Mouse (Mus musculus): Measurements from ENCODE around the gene Ucn2. TPM values are rescaled to one million over a fixed set of nuclear protein-coding genes. Genes with fewer than 3 reads are reported as not detected.

Ucn2 gene
- polyA plus RNA-seq, 1 experiment from 2014 or later, result not detected

DNA sequence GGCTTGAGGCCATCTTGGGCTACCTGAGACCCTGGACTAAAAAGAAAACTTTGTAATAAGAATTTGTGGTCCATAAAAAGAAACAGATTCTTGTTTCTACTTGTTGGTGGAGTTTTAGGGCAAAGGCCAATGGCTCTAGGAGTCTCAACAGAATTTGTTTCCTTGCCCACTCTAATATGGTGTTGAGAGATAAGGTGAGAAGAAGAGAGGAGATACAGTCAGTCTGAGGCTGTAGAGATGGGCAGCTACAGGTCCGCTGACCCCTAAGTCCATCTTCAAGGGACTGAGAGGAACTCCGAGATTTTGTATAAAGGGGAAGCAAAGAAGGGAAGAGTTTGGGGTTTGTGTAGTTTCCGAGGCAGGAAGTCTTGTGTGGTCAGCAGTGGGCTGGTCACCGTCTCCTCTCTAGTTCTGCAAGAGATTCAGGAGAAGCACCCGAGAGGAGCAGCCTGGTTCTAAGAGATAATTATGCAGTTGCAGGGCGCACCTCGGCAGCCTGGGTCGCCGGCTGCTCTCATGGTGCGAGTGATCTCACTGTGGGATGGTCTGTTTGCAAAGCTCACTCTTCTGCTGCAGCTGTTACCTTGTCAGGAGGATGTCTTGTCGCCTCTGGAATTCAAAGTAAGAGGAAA, 31.3 kb downstream of the Ucn2 start:
- no peak overlapping the region for H3K9ac ChIP-seq (ENCODE audit: low read depth, low read length)
- no peaks in the 10 kb centered on the region for H3K4me1 ChIP-seq (replicated peaks; ENCODE audit: control insufficient read depth, insufficient read depth, low read length)
- 69% methylated on average over 11 of the region's 11 CpGs for WGBS
- H3K27me3 ChIP-seq (ENCODE audit: control insufficient read depth, insufficient read depth, low read length), result no peaks in the 10 kb centered on the region
- no peak overlapping the region for H3K4me2 ChIP-seq (replicated peaks; ENCODE audit: low read depth, low read length)
- H3K27ac ChIP-seq (ENCODE audit: low read depth, low read length), result no peak overlapping the region
- ATAC-seq (ENCODE audit: low FRiP score) (no peak), DNase-seq (ENCODE audit: low spot score) (no peak)
- H3K9me3 ChIP-seq (ENCODE audit: control insufficient read depth, low read length), result no peaks in the 10 kb centered on the region
- H3K36me3 ChIP-seq (ENCODE audit: control insufficient read depth, insufficient read depth, low read length), result no peaks in the 10 kb centered on the region
- no peak overlapping the region for H3K4me3 ChIP-seq (ENCODE audit: low read depth, low read length)

DNA sequence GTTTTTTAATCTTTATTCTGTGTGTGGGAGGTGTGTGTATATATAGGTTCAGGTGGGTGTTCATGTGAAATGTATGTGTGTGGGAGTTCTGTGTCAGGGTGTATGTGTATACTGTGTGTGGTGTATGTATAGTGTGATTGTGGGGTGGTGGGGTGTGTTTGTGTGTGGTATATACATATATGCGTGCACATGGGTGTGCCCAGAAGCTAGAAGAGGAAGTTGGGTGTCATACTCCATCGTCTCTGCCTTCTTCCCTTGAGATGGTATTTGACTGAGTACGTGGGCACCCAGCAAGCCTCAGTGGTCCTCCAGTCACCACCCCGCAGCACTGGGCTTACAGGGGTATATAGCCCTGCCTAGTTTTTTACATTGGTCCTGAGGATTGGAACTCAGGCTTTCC, 35.6 kb downstream of the Ucn2 start:
- 94% methylated on average over 4 of the region's 4 CpGs for WGBS
- Histone ChIP-seq H3K4me2 (replicated peaks; ENCODE audit: low read depth, low read length) (no peak overlapping the region), H3K9me3 (ENCODE audit: control insufficient read depth, low read length) (no peaks in the 10 kb centered on the region), H3K4me1 (replicated peaks; ENCODE audit: control insufficient read depth, insufficient read depth, low read length) (no peaks in the 10 kb centered on the region), H3K27ac (ENCODE audit: low read depth, low read length) (no peak overlapping the region), H3K9ac (ENCODE audit: low read depth, low read length) (no peak overlapping the region), H3K36me3 (ENCODE audit: control insufficient read depth, insufficient read depth, low read length) (no peaks in the 10 kb centered on the region), H3K27me3 (ENCODE audit: control insufficient read depth, insufficient read depth, low read length) (no peaks in the 10 kb centered on the region), H3K4me3 (ENCODE audit: low read depth, low read length) (no peak overlapping the region)
- DNase-seq (ENCODE audit: low spot score) (no peak), ATAC-seq (ENCODE audit: low FRiP score) (no peak)

GRCm38 (mm10) chr9:109022866-109023685, 37.3 kb downstream of the Ucn2 start:
- H3K27ac ChIP-seq (ENCODE audit: low read depth, low read length), result no peak overlapping the region
- no peaks in the 10 kb centered on the region for H3K27me3 ChIP-seq (ENCODE audit: control insufficient read depth, insufficient read depth, low read length)
- no peaks in the 10 kb centered on the region for H3K36me3 ChIP-seq (ENCODE audit: control insufficient read depth, insufficient read depth, low read length)
- no peak overlapping the region for H3K4me3 ChIP-seq (ENCODE audit: low read depth, low read length)
- H3K9me3 ChIP-seq (ENCODE audit: control insufficient read depth, low read length), result no peaks in the 10 kb centered on the region
- H3K9ac ChIP-seq (ENCODE audit: low read depth, low read length), result no peak overlapping the region
- no peak overlapping the region for H3K4me2 ChIP-seq (replicated peaks; ENCODE audit: low read depth, low read length)
- 93% methylated on average over 17 of the region's 17 CpGs for WGBS
- DNase-seq (ENCODE audit: low spot score) (no peak), ATAC-seq (ENCODE audit: low FRiP score) (no peak)
- no peaks in the 10 kb centered on the region for H3K4me1 ChIP-seq (replicated peaks; ENCODE audit: control insufficient read depth, insufficient read depth, low read length)

- Histone ChIP-seq H3K9me3 (ENCODE audit: control insufficient read depth, low read length) (no peaks in the 10 kb centered on the region), H3K27me3 (ENCODE audit: control insufficient read depth, insufficient read depth, low read length) (no peaks in the 10 kb centered on the region), H3K4me3 (ENCODE audit: low read depth, low read length) (no peak overlapping the region), H3K4me1 (replicated peaks; ENCODE audit: control insufficient read depth, insufficient read depth, low read length) (no peaks in the 10 kb centered on the region), H3K9ac (ENCODE audit: low read depth, low read length) (no peak overlapping the region), H3K27ac (ENCODE audit: low read depth, low read length) (no peak overlapping the region), H3K4me2 (replicated peaks; ENCODE audit: low read depth, low read length) (no peak overlapping the region), H3K36me3 (ENCODE audit: control insufficient read depth, insufficient read depth, low read length) (no peaks in the 10 kb centered on the region)
- DNase-seq (ENCODE audit: low spot score) (no peak), ATAC-seq (ENCODE audit: low FRiP score) (no peak)
- 92% methylated on average over 8 of the region's 8 CpGs for WGBS
Observed at GRCm38 (mm10) chr9:109027521-109027920, 41.7 kb downstream of the Ucn2 start.

- DNase-seq (ENCODE audit: low spot score) (no peak), ATAC-seq (ENCODE audit: low FRiP score) (no peak)
- no peak overlapping the region for H3K4me3 ChIP-seq (ENCODE audit: low read depth, low read length)
- no peaks in the 10 kb centered on the region for H3K27me3 ChIP-seq (ENCODE audit: control insufficient read depth, insufficient read depth, low read length)
- H3K9me3 ChIP-seq (ENCODE audit: control insufficient read depth, low read length), result no peaks in the 10 kb centered on the region
- no peaks in the 10 kb centered on the region for H3K36me3 ChIP-seq (ENCODE audit: control insufficient read depth, insufficient read depth, low read length)
- H3K4me2 ChIP-seq (replicated peaks; ENCODE audit: low read depth, low read length), result no peak overlapping the region
- no peak overlapping the region for H3K9ac ChIP-seq (ENCODE audit: low read depth, low read length)
- H3K27ac ChIP-seq (ENCODE audit: low read depth, low read length), result no peak overlapping the region
- H3K4me1 ChIP-seq (replicated peaks; ENCODE audit: control insufficient read depth, insufficient read depth, low read length), result no peaks in the 10 kb centered on the region
- 80% methylated on average over 3 of the region's 3 CpGs for WGBS
Observed at GRCm38 (mm10) chr9:109028421-109028820, 42.6 kb downstream of the Ucn2 start.

GRCm38 (mm10) chr9:109028919-109029318, 43.1 kb downstream of the Ucn2 start:
- no peaks in the 10 kb centered on the region for H3K36me3 ChIP-seq (ENCODE audit: control insufficient read depth, insufficient read depth, low read length)
- no peak for DNase-seq (ENCODE audit: low spot score)
- no peak overlapping the region for H3K27ac ChIP-seq (ENCODE audit: low read depth, low read length)
- no peak overlapping the region for H3K4me3 ChIP-seq (ENCODE audit: low read depth, low read length)
- H3K9ac ChIP-seq (ENCODE audit: low read depth, low read length), result no peak overlapping the region
- H3K4me1 ChIP-seq (replicated peaks; ENCODE audit: control insufficient read depth, insufficient read depth, low read length), result no peaks in the 10 kb centered on the region
- no peak overlapping the region for H3K4me2 ChIP-seq (replicated peaks; ENCODE audit: low read depth, low read length)
- H3K9me3 ChIP-seq (ENCODE audit: control insufficient read depth, low read length), result no peaks in the 10 kb centered on the region
- ATAC-seq (ENCODE audit: low FRiP score), result no peak
- no peaks in the 10 kb centered on the region for H3K27me3 ChIP-seq (ENCODE audit: control insufficient read depth, insufficient read depth, low read length)
- 86% methylated on average over 5 of the region's 5 CpGs for WGBS

GRCm38 (mm10) chr9:109030312-109030711, 44.5 kb downstream of the Ucn2 start:
- Histone ChIP-seq H3K9me3 (ENCODE audit: control insufficient read depth, low read length) (no peaks in the 10 kb centered on the region), H3K4me3 (ENCODE audit: low read depth, low read length) (no peak overlapping the region), H3K4me2 (replicated peaks; ENCODE audit: low read depth, low read length) (no peak overlapping the region), H3K36me3 (ENCODE audit: control insufficient read depth, insufficient read depth, low read length) (no peaks in the 10 kb centered on the region), H3K27ac (ENCODE audit: low read depth, low read length) (no peak overlapping the region), H3K9ac (ENCODE audit: low read depth, low read length) (no peak overlapping the region), H3K27me3 (ENCODE audit: control insufficient read depth, insufficient read depth, low read length) (no peaks in the 10 kb centered on the region), H3K4me1 (replicated peaks; ENCODE audit: control insufficient read depth, insufficient read depth, low read length) (no peaks in the 10 kb centered on the region)
- DNase-seq (ENCODE audit: low spot score), result no peak
- WGBS, result 80% methylated on average over 3 of the region's 3 CpGs
- ATAC-seq (ENCODE audit: low FRiP score), result no peak

DNA sequence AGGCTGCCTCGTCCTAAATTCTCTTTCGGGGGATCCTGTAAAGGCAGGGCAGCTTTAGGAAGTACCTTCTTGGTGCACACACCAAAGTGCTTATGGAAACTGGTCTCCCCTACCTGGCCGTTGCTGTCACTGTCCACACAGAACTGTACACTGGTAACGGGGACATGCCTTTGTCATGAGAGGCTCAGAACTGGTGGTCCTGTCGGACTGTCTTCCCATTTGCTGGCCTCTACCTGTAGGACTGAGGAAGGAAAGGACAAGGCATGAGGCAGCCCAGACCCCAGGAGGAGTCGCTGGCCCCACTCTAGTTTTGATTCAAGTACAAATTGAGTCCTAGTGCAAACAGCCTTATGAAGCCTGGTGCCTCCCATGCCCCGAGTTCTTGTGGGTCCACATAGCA, 45.2 kb downstream of the Ucn2 start:
- Histone ChIP-seq H3K9ac (ENCODE audit: low read depth, low read length) (no peak overlapping the region), H3K4me3 (ENCODE audit: low read depth, low read length) (no peak overlapping the region), H3K4me2 (replicated peaks; ENCODE audit: low read depth, low read length) (no peak overlapping the region), H3K9me3 (ENCODE audit: control insufficient read depth, low read length) (no peaks in the 10 kb centered on the region), H3K4me1 (replicated peaks; ENCODE audit: control insufficient read depth, insufficient read depth, low read length) (no peaks in the 10 kb centered on the region), H3K36me3 (ENCODE audit: control insufficient read depth, insufficient read depth, low read length) (no peaks in the 10 kb centered on the region), H3K27me3 (ENCODE audit: control insufficient read depth, insufficient read depth, low read length) (no peaks in the 10 kb centered on the region), H3K27ac (ENCODE audit: low read depth, low read length) (no peak overlapping the region)
- no peak for ATAC-seq (ENCODE audit: low FRiP score)
- 91% methylated on average over 7 of the region's 7 CpGs for WGBS
- DNase-seq (ENCODE audit: low spot score), result no peak

DNA sequence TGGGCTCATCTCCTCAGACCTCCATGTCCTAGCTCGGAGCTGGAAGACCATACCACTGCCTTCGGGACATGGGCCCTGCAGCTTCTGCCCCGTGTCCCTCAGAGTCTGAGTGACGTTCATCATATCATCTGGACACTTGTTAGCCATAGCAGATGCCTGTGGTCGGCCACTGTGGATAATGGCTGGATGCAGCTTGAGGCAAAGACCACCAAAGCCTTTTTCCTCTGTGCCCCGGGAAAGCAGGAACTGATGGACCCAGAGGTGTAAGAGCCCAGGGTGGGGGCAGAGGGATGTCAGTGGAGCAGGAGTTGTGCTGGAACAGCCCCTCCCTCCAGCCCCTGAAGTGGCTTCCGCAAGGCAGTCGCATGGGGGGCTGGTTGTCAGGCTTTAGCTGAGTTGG, 45.9 kb downstream of the Ucn2 start:
- H3K4me3 ChIP-seq (ENCODE audit: low read depth, low read length), result no peak overlapping the region
- no peak overlapping the region for H3K27ac ChIP-seq (ENCODE audit: low read depth, low read length)
- no peaks in the 10 kb centered on the region for H3K9me3 ChIP-seq (ENCODE audit: control insufficient read depth, low read length)
- no peak for DNase-seq (ENCODE audit: low spot score)
- no peaks in the 10 kb centered on the region for H3K36me3 ChIP-seq (ENCODE audit: control insufficient read depth, insufficient read depth, low read length)
- no peak for ATAC-seq (ENCODE audit: low FRiP score)
- H3K9ac ChIP-seq (ENCODE audit: low read depth, low read length), result no peak overlapping the region
- H3K4me1 ChIP-seq (replicated peaks; ENCODE audit: control insufficient read depth, insufficient read depth, low read length), result no peaks in the 10 kb centered on the region
- WGBS, result 88% methylated on average over 8 of the region's 8 CpGs
- no peaks in the 10 kb centered on the region for H3K27me3 ChIP-seq (ENCODE audit: control insufficient read depth, insufficient read depth, low read length)
- H3K4me2 ChIP-seq (replicated peaks; ENCODE audit: low read depth, low read length), result no peak overlapping the region

Data from hindbrain, embryonic 11.5 days (tissue).